Mouse (Mus musculus) myocyte (in vitro differentiated cells): ENCODE measurements at regions not wholly inside any gene's neighbourhood (a gene's known extent, or its start where the extent isn't known, plus 50 kb on each side); places are given as distances from the start of the nearest gene placed in this dataset.

Source experiments
- H3K27me3 ChIP-seq: one replicate; pipeline ENCODE4 v1.6.1; 2011; ENCODE audit not compliant: control insufficient read depth, insufficient read depth, insufficient read length
- H3K36me3 ChIP-seq: one replicate; pipeline ENCODE4 v1.6.1; 2011; ENCODE audit not compliant: control insufficient read depth, insufficient read depth
- H3K4me2 ChIP-seq: one replicate; pipeline ENCODE4 v1.6.1; 2011; ENCODE audit warnings: low read depth, control low read depth
- H3K4me3 ChIP-seq: one replicate; pipeline ENCODE4 v1.5.1; 2011; ENCODE audit warnings: mild to moderate bottlenecking, control low read depth, moderate library complexity
- H3K79me2 ChIP-seq: one replicate; pipeline ENCODE4 v1.6.1; 2011; ENCODE audit not compliant: control insufficient read depth, insufficient read depth
- H3ac ChIP-seq: one replicate; pipeline ENCODE4 v1.6.1; 2011; ENCODE audit not compliant: control insufficient read depth, insufficient read length
- CEBPB ChIP-seq: IDR thresholded peaks from 2 replicates; pipeline ENCODE4 v1.6.1; 2011; ENCODE audit warnings: mild to moderate bottlenecking, moderate library complexity; ENCODE audit not compliant: poor library complexity, insufficient read depth, severe bottlenecking
- E2F4 ChIP-seq: IDR thresholded peaks from one replicate; pipeline ENCODE4 v1.6.1; 2011; ENCODE audit warnings: mild to moderate bottlenecking, control low read depth, moderate library complexity; ENCODE audit not compliant: insufficient read depth
- MAX ChIP-seq: IDR thresholded peaks from one replicate; pipeline ENCODE4 v1.6.1; 2011; ENCODE audit warnings: low read depth, mild to moderate bottlenecking, control low read depth
- MYOD1 ChIP-seq, 3 experiments: IDR thresholded peaks; one replicate each; pipeline ENCODE4 v1.6.1; 2011; ENCODE audit warnings: control low read depth in 2 of 3, low read depth in 2 of 3, mild to moderate bottlenecking in 2 of 3, moderate library complexity in 1 of 3; ENCODE audit not compliant: insufficient read length in 2 of 3, control insufficient read depth in 1 of 3
- MYOG ChIP-seq, 3 experiments: IDR thresholded peaks; one replicate each; pipeline ENCODE4 v1.6.1; 2011; ENCODE audit warnings: control low read depth in 2 of 3, low read depth in 2 of 3, mild to moderate bottlenecking in 2 of 3; ENCODE audit not compliant: insufficient read length in 2 of 3, control insufficient read depth in 1 of 3, insufficient read depth in 1 of 3
- POLR2A ChIP-seq: IDR thresholded peaks from one replicate; pipeline ENCODE4 v1.6.1; 2011; ENCODE audit warnings: low read depth, mild to moderate bottlenecking, control low read depth, moderate library complexity; ENCODE audit not compliant: insufficient read length
- POLR2AphosphoS2 ChIP-seq: IDR thresholded peaks from one replicate; pipeline ENCODE4 v1.6.1; 2011; ENCODE audit warnings: low read depth, control low read depth; ENCODE audit not compliant: insufficient read length
- REST ChIP-seq: IDR thresholded peaks from one replicate; pipeline ENCODE4 v1.6.1; 2011; ENCODE audit warnings: mild to moderate bottlenecking, control low read depth, moderate library complexity; ENCODE audit not compliant: insufficient read depth, insufficient read length
- SRF ChIP-seq: IDR thresholded peaks from one replicate; pipeline ENCODE4 v1.6.1; 2011; ENCODE audit warnings: low read depth; ENCODE audit not compliant: control insufficient read depth, insufficient read length
- TCF12 ChIP-seq: IDR thresholded peaks from one replicate; pipeline ENCODE4 v1.6.1; 2011; ENCODE audit warnings: mild to moderate bottlenecking, control low read depth; ENCODE audit not compliant: poor library complexity, insufficient read depth, severe bottlenecking
- TCF3 ChIP-seq: IDR thresholded peaks from one replicate; pipeline ENCODE4 v1.6.1; 2011; ENCODE audit warnings: low read depth, control low read depth; ENCODE audit not compliant: insufficient read length
- USF1 ChIP-seq: IDR thresholded peaks from one replicate; pipeline ENCODE4 v1.6.1; 2011; ENCODE audit warnings: low read depth, mild to moderate bottlenecking, control low read depth, moderate library complexity

DNA sequence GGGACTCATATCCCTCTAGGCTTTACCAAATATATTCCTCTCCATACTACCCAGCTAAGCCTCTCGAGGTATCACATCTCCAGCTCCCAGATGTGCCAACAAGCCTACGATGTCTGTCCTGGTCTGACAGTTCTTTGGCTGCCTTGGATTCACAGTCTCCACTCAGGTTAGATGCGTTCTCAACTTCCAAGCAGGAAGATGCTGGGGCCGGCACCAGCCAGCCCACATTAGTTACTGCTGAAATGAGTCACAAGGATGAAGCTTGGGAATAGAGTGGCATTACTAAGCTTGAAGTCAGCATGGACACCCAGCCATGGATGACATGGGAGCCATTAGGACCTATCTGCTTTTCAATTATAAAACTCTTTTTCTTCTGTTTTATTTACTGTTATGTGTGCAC is 267.6 kb upstream of the Klf3 start:
- Histone ChIP-seq H3K4me2 (no peak overlapping the region), H3K4me3 (no peak overlapping the region), H3ac (no peak overlapping the region), H3K36me3 (no peaks in the 10 kb centered on the region), H3K79me2 (no peaks in the 10 kb centered on the region), H3K27me3 (no peaks in the 10 kb centered on the region)
- no peak for TF ChIP-seq MYOD1 (IDR thresholded peaks at IDR 0.05; ENCODE audit: control insufficient read depth in 1 of 3, insufficient read length in 2 of 3, low read depth in 2 of 3)
- no peak for TF ChIP-seq POLR2A

DNA sequence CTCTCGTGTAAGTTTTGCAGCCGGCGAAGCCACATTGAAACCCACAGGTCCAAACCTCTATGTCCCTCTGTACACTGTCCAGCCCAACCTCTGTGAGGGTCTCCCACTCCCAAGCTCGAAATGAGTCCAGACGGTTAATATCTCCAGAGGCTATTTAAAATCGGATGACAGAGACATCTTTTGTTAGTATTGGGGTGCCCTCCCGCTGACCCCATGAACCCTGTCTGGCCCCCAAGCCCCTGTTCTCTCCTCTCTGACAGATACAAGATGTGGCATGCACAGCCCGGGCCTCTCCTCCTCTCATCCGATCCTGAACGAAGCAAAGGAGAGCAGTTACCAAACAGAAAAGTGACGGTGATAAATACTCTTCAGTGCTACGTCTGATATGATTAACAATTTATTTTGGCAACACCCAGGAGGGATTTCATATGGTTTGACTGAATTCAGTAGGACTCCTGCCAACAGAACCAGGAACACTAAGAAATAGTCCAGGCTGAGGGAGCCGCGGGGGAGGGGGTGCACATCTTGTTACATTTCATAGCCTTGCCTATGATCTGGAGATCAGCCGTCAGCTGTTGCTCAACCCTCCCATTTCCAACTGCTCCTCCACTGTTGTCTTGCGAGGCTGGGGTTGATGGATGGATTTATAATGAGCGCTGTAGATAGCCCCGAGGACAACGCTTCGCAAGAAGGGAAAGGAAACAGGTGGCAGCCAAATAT is 266.6 kb upstream of the Klf3 start:
- Histone ChIP-seq H3K36me3 (no peaks in the 10 kb centered on the region), H3K4me3 (no peak overlapping the region), H3ac (no peak overlapping the region), H3K79me2 (no peaks in the 10 kb centered on the region), H3K4me2 (no peak overlapping the region), H3K27me3 (no peaks in the 10 kb centered on the region)
- TF ChIP-seq MYOD1 (IDR thresholded peaks at IDR 0.05; ENCODE audit: control insufficient read depth in 1 of 3, insufficient read length in 2 of 3, low read depth in 2 of 3) = peak in 2 of 3 experiments; percentile 46 to 53
- TF ChIP-seq CEBPB = peak; percentile 64; the same call in 1 of the 2 replicates
- TF ChIP-seq MYOG (IDR thresholded peaks at IDR 0.05; ENCODE audit: control insufficient read depth in 1 of 3, insufficient read depth in 1 of 3, insufficient read length in 2 of 3, low read depth in 2 of 3) = peak in 1 of 3 experiments; percentile 66
- no peak for TF ChIP-seq MAX

DNA sequence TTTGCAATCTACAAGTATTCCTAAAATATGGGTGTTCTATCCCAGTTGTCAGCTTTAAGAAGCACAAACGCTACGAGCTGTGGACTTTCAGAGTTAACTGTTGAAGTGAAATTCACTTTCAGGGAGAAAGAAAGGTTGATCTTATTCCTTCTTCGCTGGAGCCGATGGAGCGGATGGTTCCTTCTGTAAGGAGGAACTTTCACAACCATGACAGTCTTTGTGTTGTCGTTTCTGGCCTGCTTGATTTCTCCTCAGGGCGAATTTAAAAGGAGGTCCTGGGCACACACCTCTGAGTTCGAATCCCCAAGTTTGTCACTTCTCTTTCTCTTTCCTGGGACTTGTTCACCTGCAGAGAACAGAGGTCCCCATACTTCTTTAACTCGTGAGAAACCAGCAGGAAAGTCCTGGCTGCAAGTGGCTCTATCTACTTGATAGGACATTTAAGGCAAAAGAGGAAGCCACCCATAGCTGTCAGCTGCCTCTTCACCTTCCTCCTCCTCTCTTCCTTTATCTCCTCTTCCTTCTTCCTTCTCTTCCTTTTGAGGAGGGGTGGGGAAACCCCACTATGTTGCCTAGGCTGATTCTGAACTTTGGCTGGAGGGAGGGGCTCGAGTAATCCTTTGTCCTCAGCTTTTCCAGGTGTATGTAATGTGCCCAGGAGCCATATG is 265.9 kb upstream of the Klf3 start:
- no peak overlapping the region for H3K4me2 ChIP-seq
- no peaks in the 10 kb centered on the region for H3K36me3 ChIP-seq

DNA sequence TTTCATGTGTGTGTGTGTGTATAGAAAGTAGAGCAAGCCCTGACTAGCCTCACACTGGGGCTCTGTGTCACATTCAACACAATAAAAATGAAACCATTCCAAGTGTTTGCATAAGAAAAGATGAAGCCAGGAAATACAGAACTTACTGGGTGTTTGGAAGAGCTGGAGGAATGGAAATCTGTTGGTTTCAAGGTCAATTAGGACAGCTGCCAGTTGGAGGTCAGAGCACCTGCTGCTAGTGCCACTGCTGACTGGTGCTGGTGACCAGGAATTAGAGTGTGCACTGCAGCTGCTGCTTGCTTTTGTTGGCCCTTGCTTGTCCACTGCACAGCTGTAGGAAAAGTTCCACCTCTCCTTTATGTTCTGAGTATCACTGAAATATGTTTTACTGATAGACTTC is 261.4 kb upstream of the Klf3 start:
- H3K36me3 ChIP-seq = no peaks in the 10 kb centered on the region

More for the DNA sequence above, 265.9 kb upstream of the Klf3 start:
- TF ChIP-seq REST (no peak), TCF3 (no peak), E2F4 (no peak), POLR2A (no peak), SRF (no peak), POLR2AphosphoS2 (no peak)
- H3K4me3 ChIP-seq = no peak overlapping the region
- no peak overlapping the region for H3ac ChIP-seq
- no peaks in the 10 kb centered on the region for H3K27me3 ChIP-seq
- H3K79me2 ChIP-seq = no peaks in the 10 kb centered on the region

DNA sequence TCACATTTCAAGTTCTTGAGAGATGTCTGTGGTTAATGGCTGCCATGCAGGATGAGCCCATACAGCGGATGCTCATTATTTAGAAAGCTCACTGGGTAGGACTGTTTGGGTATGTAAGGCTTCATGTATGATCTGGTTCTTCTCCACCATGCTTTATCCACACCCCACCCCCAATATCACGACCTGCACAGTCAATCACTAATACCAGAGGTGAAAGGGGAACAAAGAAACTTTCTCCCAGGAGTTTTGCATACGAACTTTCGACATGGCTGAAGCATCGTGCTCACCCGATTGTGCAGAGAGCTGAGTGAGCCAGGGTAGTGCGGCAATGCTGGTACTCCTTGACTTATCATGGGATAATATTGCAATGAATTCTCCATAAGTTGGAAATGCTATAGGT is 247.3 kb upstream of the Klf3 start:
- Histone ChIP-seq H3K79me2 (no peaks in the 10 kb centered on the region), H3K36me3 (no peaks in the 10 kb centered on the region), H3K4me3 (no peak overlapping the region), H3K27me3 (no peaks in the 10 kb centered on the region), H3K4me2 (no peak overlapping the region), H3ac (no peak overlapping the region)
- TF ChIP-seq TCF3 (no peak), POLR2AphosphoS2 (no peak), SRF (no peak), MYOD1 (IDR thresholded peaks at IDR 0.05; ENCODE audit: control insufficient read depth in 1 of 3, insufficient read length in 2 of 3, low read depth in 2 of 3) (no peak), REST (no peak), CEBPB (no peak), POLR2A (no peak), E2F4 (no peak), USF1 (no peak), TCF12 (no peak), MAX (no peak), MYOG (IDR thresholded peaks at IDR 0.05; ENCODE audit: control insufficient read depth in 1 of 3, insufficient read depth in 1 of 3, insufficient read length in 2 of 3, low read depth in 2 of 3) (no peak)

More for the DNA sequence above, 261.4 kb upstream of the Klf3 start:
- Histone ChIP-seq H3ac (no peak overlapping the region), H3K4me2 (peak overlapping the region; percentile 1), H3K27me3 (no peaks in the 10 kb centered on the region), H3K79me2 (no peaks in the 10 kb centered on the region), H3K4me3 (no peak overlapping the region)
- TF ChIP-seq MYOD1 (IDR thresholded peaks at IDR 0.05; ENCODE audit: control insufficient read depth in 1 of 3, insufficient read length in 2 of 3, low read depth in 2 of 3) (peak; percentile 89 to 99 (median 98)), USF1 (no peak), TCF3 (peak; percentile 98), MAX (no peak), CEBPB (no peak), TCF12 (peak; percentile 96), MYOG (IDR thresholded peaks at IDR 0.05; ENCODE audit: control insufficient read depth in 1 of 3, insufficient read depth in 1 of 3, insufficient read length in 2 of 3, low read depth in 2 of 3) (peak; percentile 98 to 100 (median 99))
